Mouse (Mus musculus) activated CD4-positive, CD25-positive, alpha-beta regulatory T cell, adult 4 months (primary cell): ENCODE results near the gene Sypl. TPM values are rescaled to one million over a fixed set of nuclear protein-coding genes. Genes with fewer than 3 reads are reported as not detected.

Source experiments
- ATAC-seq: one replicate; pipeline ENCODE4 v1.8.0; 2017
- polyA plus RNA-seq, 2 experiments: library from polyadenylated mRNA; unstranded; fragments of 100-300 nt; shearing (Covaris generic); gene quantifications; one replicate each; pipeline ENCODE4 v1.2.1; 2017

Gene Sypl
- polyA plus RNA-seq: 100 to 1,000 TPM; 102 TPM

DNA sequence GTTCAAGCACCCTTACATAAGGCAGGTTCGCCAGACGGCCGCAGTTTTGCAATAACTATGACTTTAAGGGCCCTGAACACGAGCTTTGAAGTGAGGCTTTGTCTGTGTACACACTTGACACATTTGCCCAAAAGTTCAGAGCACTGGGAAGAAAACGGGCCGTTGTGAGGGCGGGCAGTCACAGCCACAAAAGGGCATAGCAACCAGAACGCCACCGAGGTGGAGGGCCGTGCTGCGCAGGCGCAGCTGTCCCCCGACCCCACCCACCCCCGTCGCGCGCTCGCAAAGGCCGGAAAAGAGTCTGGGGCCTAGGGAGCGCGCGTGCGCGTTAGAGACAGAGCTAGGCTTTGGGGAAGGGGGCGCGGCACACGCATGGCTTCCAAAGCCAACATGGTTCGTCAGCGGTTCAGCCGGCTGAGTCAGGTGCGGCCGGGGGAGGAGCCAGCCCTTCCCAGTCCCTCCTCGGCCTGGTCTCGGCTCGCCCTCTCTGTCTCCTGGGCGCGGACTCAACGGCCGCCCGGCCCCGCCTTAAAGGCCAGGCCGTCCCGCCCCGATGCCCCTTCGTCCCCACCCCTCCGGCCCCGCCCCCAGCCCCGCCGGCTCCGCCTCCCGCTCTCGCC, at the start of gene Sypl:
Gene Sypl, plus strand, starts transcription at position 296 of the 620 bp plus-strand sequence.
- peak; percentile 70 for ATAC-seq

GRCm38 (mm10) chr12:32909686-32910085, 44.0 kb upstream of the Sypl start:
- no peak for ATAC-seq

DNA sequence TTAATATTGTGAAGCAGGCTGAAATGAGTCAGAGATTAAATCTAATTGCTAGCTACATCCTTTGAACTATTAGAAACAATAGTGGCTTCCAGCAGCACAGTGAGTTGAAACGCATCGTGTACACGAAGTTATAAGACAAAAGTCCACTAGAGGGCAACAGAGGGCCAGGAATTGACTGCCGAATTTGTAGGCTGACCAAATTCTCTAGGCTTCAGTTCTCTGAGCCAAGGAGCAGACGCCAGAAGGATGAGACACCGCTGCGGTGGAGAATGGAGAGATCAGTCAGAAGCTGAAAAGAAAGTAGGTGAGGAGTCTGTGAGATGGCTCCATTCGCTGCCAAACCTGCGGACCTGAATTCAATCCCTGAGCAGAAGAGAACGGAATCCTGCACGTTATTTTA, 43.6 kb upstream of the Sypl start:
- ATAC-seq: peak; percentile 80

GRCm38 (mm10) chr12:32910560-32911194, 43.0 kb upstream of the Sypl start:
- ATAC-seq: no peak

GRCm38 (mm10) chr12:32911569-32911968, 42.1 kb upstream of the Sypl start:
- no peak for ATAC-seq

- no peak for ATAC-seq
Observed at GRCm38 (mm10) chr12:32912772-32913171, 40.9 kb upstream of the Sypl start.

DNA sequence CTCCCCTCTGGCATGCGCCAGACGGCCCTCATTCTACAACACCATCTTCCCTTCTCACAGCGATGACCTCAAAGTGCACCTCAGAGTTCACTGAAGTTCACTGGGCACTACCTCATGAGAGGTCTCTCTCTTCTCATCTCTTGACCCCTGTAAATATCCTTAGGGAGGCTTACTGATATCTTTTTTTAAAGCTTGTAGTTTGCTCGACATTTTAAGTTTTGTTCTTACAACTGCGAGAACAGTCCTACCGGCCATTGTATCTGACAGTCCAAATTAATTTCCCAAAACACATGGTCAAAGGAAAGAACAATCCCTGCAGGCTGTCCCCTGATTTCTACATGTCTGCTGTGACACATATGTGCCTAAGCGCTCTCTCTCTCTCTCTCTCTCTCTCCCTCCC, 35.0 kb upstream of the Sypl start:
- no peak for ATAC-seq

DNA sequence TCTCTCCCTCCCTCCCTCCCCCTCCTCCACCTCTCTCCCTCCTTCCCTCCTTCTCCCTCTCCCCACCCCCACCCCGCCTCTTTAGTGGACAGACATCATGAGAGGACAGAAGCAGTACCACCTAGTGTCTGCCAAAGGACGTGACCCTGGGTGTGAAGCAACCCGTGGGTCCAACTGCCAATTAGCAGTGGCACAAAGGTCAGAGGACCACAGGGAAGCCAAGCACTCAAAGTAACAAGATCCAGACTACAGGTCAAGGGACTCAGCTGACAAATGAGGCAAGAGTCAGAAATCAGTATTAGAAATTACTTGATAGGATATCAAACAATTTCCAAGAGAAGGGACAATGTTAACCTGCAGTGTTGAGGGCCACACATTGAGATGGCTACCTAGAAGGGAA, 34.6 kb upstream of the Sypl start:
- no peak for ATAC-seq

- no peak for ATAC-seq
Observed at GRCm38 (mm10) chr12:32919527-32919926, 34.2 kb upstream of the Sypl start.

DNA sequence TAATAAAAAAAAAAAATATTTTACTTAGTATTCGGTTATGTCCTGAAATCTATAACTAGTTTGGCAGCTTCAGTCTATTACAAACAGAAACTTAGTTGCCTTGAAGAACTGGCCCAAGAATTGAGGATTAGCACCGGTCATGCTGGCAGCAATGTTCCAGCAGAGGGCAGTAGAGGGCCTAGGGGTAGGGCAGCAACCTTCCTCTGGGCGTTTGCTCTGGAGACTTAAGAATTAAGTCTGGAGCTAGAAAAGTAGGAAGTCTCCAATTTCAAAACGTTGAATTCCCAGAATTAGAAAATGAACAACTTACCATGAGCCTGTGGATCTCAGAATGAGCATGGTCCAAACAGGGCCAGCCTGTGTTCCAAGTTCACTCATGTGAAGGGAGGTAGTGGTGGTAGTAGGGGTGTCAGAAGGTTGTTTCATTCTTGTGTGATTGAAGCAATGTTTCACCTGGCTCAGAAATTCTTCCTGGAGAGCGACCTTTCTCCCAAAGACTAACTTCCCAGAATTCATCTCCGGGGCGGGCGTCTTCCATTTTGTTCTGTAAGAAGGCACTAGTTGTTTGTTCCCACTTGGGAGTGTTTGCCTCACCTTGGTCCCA, 33.4 kb upstream of the Sypl start:
- peak; percentile 65 for ATAC-seq

DNA sequence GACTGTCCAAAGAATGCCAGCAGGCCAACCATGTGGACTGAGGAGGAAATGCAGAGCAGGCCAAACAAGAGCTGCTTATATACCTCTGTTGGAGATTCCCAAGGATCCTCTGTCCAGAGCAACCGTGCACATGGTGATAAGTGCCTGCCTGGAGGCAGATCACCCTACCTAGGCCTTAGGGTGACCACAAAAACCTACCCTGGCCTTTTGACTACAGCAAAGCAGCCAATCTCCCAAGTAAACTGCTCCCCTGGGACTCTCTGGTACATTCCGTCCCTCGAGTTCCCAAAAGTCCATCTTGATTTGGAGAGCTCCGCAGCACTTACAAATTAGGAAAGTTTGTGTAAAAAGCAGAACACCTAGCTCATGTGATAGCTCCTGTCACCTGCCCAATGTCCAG, 32.6 kb upstream of the Sypl start:
- no peak for ATAC-seq

GRCm38 (mm10) chr12:32921532-32922131, 32.1 kb upstream of the Sypl start:
- no peak for ATAC-seq

GRCm38 (mm10) chr12:32924245-32924644, 29.4 kb upstream of the Sypl start:
- no peak for ATAC-seq

GRCm38 (mm10) chr12:32926331-32927172, 27.1 kb upstream of the Sypl start:
- ATAC-seq: no peak

DNA sequence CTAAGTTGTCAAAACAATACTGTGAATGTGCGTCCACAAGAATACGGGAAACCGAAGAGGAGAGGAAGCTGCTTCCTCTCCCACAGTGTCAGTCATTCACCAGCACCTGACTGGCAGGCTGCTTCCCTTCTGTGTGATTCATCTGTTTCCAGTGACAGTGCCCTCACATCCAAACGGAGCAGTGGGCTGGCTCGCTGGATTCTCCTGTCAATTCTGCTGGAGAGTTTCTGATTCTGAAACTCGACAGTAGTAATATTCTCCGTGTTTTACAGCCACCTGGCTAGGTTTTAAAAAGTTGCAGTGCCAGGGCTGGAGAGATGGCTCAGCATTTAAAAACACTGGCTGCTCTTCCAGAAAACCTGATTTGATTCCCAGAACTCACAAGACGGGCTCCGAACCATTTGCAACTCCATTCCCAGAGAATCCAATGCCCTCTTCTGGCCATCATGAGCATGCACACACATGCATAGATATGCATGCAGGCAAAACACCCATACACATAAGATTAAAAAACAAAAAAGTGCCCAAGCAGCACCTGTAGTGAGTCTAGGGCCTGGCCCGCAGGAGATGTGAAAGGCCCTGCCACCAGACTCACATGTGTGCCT, 26.4 kb upstream of the Sypl start:
- no peak for ATAC-seq

DNA sequence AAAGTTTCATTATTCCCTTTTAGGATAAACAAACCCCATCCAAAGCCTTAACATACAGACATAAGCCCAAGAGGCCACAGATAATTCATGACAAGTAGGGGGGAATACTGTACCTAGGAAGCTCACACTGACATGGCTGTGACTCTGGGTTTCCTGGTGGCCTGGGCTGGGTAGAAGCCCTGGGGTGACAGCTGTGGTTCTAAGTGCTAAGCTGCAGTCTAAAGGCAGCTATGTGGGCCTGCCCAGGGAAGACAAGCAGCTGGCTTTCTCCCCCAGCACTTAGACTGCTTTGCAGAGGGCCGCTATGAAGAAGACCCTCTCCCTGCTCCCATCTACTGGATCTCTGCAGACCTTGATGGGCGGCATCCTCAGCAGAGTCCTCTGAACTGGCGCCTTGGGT, 25.5 kb upstream of the Sypl start:
- no peak for ATAC-seq

- no peak for ATAC-seq
Observed at GRCm38 (mm10) chr12:32929831-32930513, 23.7 kb upstream of the Sypl start.

DNA sequence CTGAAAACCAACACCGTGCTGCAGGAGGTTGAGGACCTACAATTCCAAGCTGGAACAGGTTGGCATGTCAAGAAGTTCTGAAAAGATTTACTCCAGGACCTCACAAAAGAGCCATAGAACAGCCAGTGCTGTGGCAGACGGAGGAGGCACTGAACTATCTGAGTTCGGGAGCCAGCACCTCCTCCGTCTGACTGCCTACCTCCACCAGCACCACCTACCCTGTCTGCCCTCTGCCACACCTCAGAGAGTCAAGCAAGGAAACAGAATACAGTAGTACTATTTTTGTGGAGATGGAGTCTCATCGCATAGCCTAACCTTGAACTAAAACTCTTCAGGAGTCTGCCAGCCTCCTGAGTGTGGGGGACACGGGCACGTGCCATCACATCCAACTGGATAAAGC, 23.1 kb upstream of the Sypl start:
- ATAC-seq: no peak

GRCm38 (mm10) chr12:32936246-32936946, 17.3 kb upstream of the Sypl start:
- no peak for ATAC-seq

DNA sequence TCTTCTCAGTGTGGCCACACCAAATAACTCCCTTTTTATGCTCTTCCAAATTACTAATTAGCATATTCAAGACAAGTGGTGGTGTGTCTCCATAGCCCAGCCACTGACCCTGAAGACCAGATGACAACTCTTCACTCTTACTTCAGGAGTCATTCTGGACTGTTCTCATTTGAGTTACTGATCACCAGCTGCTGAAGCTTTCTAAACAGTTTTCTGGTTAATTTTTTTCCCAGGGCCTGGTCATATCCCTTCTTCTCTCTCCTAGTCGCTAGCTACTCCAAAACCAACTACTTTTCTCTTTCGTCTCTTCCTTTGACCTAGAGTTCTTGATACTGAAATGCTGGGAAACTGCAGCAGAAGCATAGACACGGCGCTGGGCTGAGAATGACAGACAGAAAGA, 12.6 kb upstream of the Sypl start:
- ATAC-seq: no peak

- no peak for ATAC-seq
Observed at GRCm38 (mm10) chr12:32943347-32943746, 10.3 kb upstream of the Sypl start.
